Mouse (Mus musculus) G1E-ER4 (cell line): ENCODE data around the gene Btbd35f29. TPM values are rescaled to one million over a fixed set of nuclear protein-coding genes. Genes with fewer than 3 reads are reported as not detected.
"Not testable (repeated sequence)": the region's sequence is repeated elsewhere in the genome, so short reads cannot be mapped to it uniquely, and the experiment has no call there.

Source experiments
- GATA1 ChIP-seq: IDR thresholded peaks from one replicate; pipeline ENCODE4 v1.8.0; 2012; ENCODE audit warnings: low read length, inconsistent platforms
- polyA plus RNA-seq: library from polyadenylated mRNA; stranded (reverse); fragments of >175 nt; gene quantifications from 2 replicates; pipeline ENCODE4 v1.2.3, GENCODE M21; 2012

Gene Btbd35f29
- not detected in 2 replicates for polyA plus RNA-seq

- not testable (repeated sequence) for TF ChIP-seq GATA1
Measured at GRCm38 (mm10) chrX:31117374-31117773, at the start of gene Btbd35f29. Gene Btbd35f29 (plus strand): TSS chrX:31117674.

Other genes starting within 250 kb of the Btbd35f29 start
- gene Spin2f, start 136.2 kb downstream of the Btbd35f29 start, polyA plus RNA-seq, result not detected in 2 replicates
- gene Btbd35f26, start 218.8 kb downstream of the Btbd35f29 start, polyA plus RNA-seq, result not detected in 2 replicates